Mouse (Mus musculus) MEL (cell line): Measurements from ENCODE around the gene Taf5. TPM values are rescaled to one million over a fixed set of nuclear protein-coding genes. Genes with fewer than 3 reads are reported as not detected.
A peak's percentile ranks its signal among the peaks of the same experiment; 100 is the strongest.

Source experiments
- DNase-seq: peaks from one replicate; pipeline ENCODE4 v3.0.0; 2011; ENCODE audit warnings: low read depth, low spot score
- H3K27ac ChIP-seq: 2 replicates; pipeline ENCODE4 v1.5.1; 2012; ENCODE audit warnings: low read depth, mild to moderate bottlenecking, control low read depth, low read length, moderate library complexity; ENCODE audit not compliant: control insufficient read depth
- H3K27me3 ChIP-seq, 2 experiments: fragments of 150-350 bp in 1 of 2; sonication (generic) in 1 of 2; 2 replicates each; pipeline ENCODE4 v1.6.1; 2012; ENCODE audit warnings: low read length in 2 of 2, mild to moderate bottlenecking in 2 of 2, improper control_type of control experiment in 1 of 2, moderate library complexity in 1 of 2; ENCODE audit not compliant: insufficient read depth in 2 of 2, control insufficient read depth in 1 of 2
- H3K36me3 ChIP-seq, 2 experiments: 2 replicates each; pipeline ENCODE4 v1.6.1; 2012 to 2014; ENCODE audit warnings: low read length in 2 of 2, improper control_type of control experiment in 1 of 2, inconsistent platforms in 1 of 2, mild to moderate bottlenecking in 1 of 2; ENCODE audit not compliant: insufficient read depth in 2 of 2, control insufficient read depth in 1 of 2
- H3K4me1 ChIP-seq, 2 experiments: fragments of 150-350 bp in 1 of 2; sonication (generic) in 1 of 2; 2 replicates each; pipeline ENCODE4 v1.6.1; 2012; ENCODE audit warnings: low read length in 2 of 2, improper control_type of control experiment in 1 of 2, mild to moderate bottlenecking in 1 of 2; ENCODE audit not compliant: insufficient read depth in 2 of 2, control insufficient read depth in 1 of 2
- H3K4me3 ChIP-seq, 2 experiments: fragments of 150-350 bp in 1 of 2; sonication (generic) in 1 of 2; 2 replicates each; pipeline ENCODE4 v1.5.1; 2012; ENCODE audit warnings: low read depth in 2 of 2, low read length in 2 of 2, mild to moderate bottlenecking in 2 of 2, moderate library complexity in 2 of 2, control low read depth in 1 of 2, improper control_type of control experiment in 1 of 2; ENCODE audit not compliant: control insufficient read depth in 1 of 2, insufficient read depth in 1 of 2
- H3K79me2 ChIP-seq: 2 replicates; pipeline ENCODE4 v1.6.1; 2012; ENCODE audit warnings: mild to moderate bottlenecking, low read length, moderate library complexity; ENCODE audit not compliant: control insufficient read depth, poor library complexity, insufficient read depth
- H3K9ac ChIP-seq: 2 replicates; pipeline ENCODE4 v1.6.1; 2012; ENCODE audit warnings: low read depth, mild to moderate bottlenecking, control low read depth, low read length, moderate library complexity; ENCODE audit not compliant: control insufficient read depth, poor library complexity, severe bottlenecking
- H3K9me3 ChIP-seq: fragments of 150-350 bp; sonication (generic); replicated peaks from 2 replicates; pipeline ENCODE4 v1.6.1; 2012; ENCODE audit warnings: mild to moderate bottlenecking, low read length, improper control_type of control experiment, moderate library complexity; ENCODE audit not compliant: insufficient read depth
- BHLHE40 ChIP-seq: IDR thresholded peaks from 2 replicates; pipeline ENCODE4 v1.6.1; 2012; ENCODE audit warnings: low read depth, mild to moderate bottlenecking, inconsistent platforms, low read length, improper control_type of control experiment, borderline replicate concordance
- CHD2 ChIP-seq: IDR thresholded peaks from 2 replicates; pipeline ENCODE4 v1.6.1; 2011; ENCODE audit warnings: low read length, improper control_type of control experiment
- CTCF ChIP-seq, 3 experiments: IDR thresholded peaks in 2 of 3; conservative IDR thresholded peaks in 1 of 3; 2 replicates each; pipeline ENCODE4 v1.5.1; 2011 to 2012; ENCODE audit warnings: low read length in 3 of 3, low read depth in 2 of 3, mild to moderate bottlenecking in 2 of 3, improper control_type of control experiment in 1 of 3, inconsistent platforms in 1 of 3, mixed read lengths in 1 of 3, moderate library complexity in 1 of 3; ENCODE audit not compliant: control insufficient read depth in 1 of 3, insufficient read depth in 1 of 3, poor library complexity in 1 of 3, severe bottlenecking in 1 of 3
- E2F4 ChIP-seq: IDR thresholded peaks from 2 replicates; pipeline ENCODE4 v1.6.1; 2011; ENCODE audit warnings: low read depth, low read length, improper control_type of control experiment, borderline replicate concordance
- EP300 ChIP-seq, 2 experiments: IDR thresholded peaks; 2 replicates each; pipeline ENCODE4 v1.6.1; 2011; ENCODE audit warnings: improper control_type of control experiment in 2 of 2, low read length in 2 of 2, low read depth in 1 of 2, mild to moderate bottlenecking in 1 of 2
- ETS1 ChIP-seq: IDR thresholded peaks from 2 replicates; pipeline ENCODE4 v1.6.1; 2012; ENCODE audit warnings: low read depth, mild to moderate bottlenecking, inconsistent platforms, low read length, improper control_type of control experiment, moderate library complexity
- GABPA ChIP-seq: IDR thresholded peaks from 2 replicates; pipeline ENCODE4 v1.6.1; 2012; ENCODE audit warnings: low read depth, mild to moderate bottlenecking, inconsistent platforms, low read length, improper control_type of control experiment, moderate library complexity
- MAFK ChIP-seq: IDR thresholded peaks from 2 replicates; pipeline ENCODE4 v1.6.1; 2011; ENCODE audit warnings: low read depth, mild to moderate bottlenecking, low read length, improper control_type of control experiment, borderline replicate concordance
- MAX ChIP-seq: IDR thresholded peaks from 2 replicates; pipeline ENCODE4 v1.6.1; 2011; ENCODE audit warnings: low read length, improper control_type of control experiment
- MAZ ChIP-seq: IDR thresholded peaks from 2 replicates; pipeline ENCODE4 v1.6.1; 2012; ENCODE audit warnings: low read depth, mild to moderate bottlenecking, inconsistent platforms, low read length, improper control_type of control experiment
- MEF2A ChIP-seq: IDR thresholded peaks from 2 replicates; pipeline ENCODE4 v1.6.1; 2014; ENCODE audit warnings: low read depth, mild to moderate bottlenecking, inconsistent platforms, low read length, improper control_type of control experiment; ENCODE audit not compliant: poor library complexity, insufficient replicate concordance, severe bottlenecking; ENCODE audit errors: extremely low read depth
- MYB ChIP-seq: IDR thresholded peaks from 2 replicates; pipeline ENCODE4 v1.6.1; 2011; ENCODE audit warnings: mild to moderate bottlenecking, low read depth, low read length, improper control_type of control experiment
- MYC ChIP-seq: IDR thresholded peaks from 2 replicates; pipeline ENCODE4 v1.6.1; 2011; ENCODE audit warnings: low read depth, mild to moderate bottlenecking, low read length, improper control_type of control experiment, moderate library complexity
- NRF1 ChIP-seq: IDR thresholded peaks from 2 replicates; pipeline ENCODE4 v1.6.1; 2014; ENCODE audit warnings: low read depth, mild to moderate bottlenecking, inconsistent platforms, low read length, improper control_type of control experiment, moderate library complexity; ENCODE audit not compliant: poor library complexity, insufficient read depth, severe bottlenecking
- POLR2AphosphoS5 ChIP-seq: IDR thresholded peaks from 2 replicates; pipeline ENCODE4 v1.6.1; 2012; ENCODE audit warnings: low read depth, borderline replicate concordance, mild to moderate bottlenecking, inconsistent platforms, low read length, moderate library complexity, mixed read lengths
- RAD21 ChIP-seq: IDR thresholded peaks from 2 replicates; pipeline ENCODE4 v1.6.1; 2011; ENCODE audit warnings: mild to moderate bottlenecking, low read depth, low read length, improper control_type of control experiment
- SIN3A ChIP-seq: IDR thresholded peaks from 2 replicates; pipeline ENCODE4 v1.6.1; 2012; ENCODE audit warnings: low read length, improper control_type of control experiment, inconsistent platforms
- TCF12 ChIP-seq: IDR thresholded peaks from 2 replicates; pipeline ENCODE4 v1.6.1; 2014; ENCODE audit warnings: low read depth, mild to moderate bottlenecking, inconsistent platforms, low read length, improper control_type of control experiment, moderate library complexity
- UBTF ChIP-seq: IDR thresholded peaks from 2 replicates; pipeline ENCODE4 v1.6.1; 2012; ENCODE audit warnings: low read depth, mild to moderate bottlenecking, inconsistent platforms, low read length, improper control_type of control experiment, moderate library complexity, borderline replicate concordance; ENCODE audit not compliant: insufficient read depth
- USF1 ChIP-seq: IDR thresholded peaks from 2 replicates; pipeline ENCODE4 v1.6.1; 2014; ENCODE audit warnings: low read depth, mild to moderate bottlenecking, inconsistent platforms, low read length, improper control_type of control experiment, moderate library complexity
- USF2 ChIP-seq, 2 experiments: IDR thresholded peaks; 2 replicates each; pipeline ENCODE4 v1.6.1; 2011 to 2012; ENCODE audit warnings: improper control_type of control experiment in 2 of 2, low read length in 2 of 2, borderline replicate concordance in 1 of 2, inconsistent platforms in 1 of 2, low read depth in 1 of 2, mild to moderate bottlenecking in 1 of 2; ENCODE audit not compliant: insufficient read depth in 1 of 2
- ZC3H11A ChIP-seq: IDR thresholded peaks from 2 replicates; pipeline ENCODE4 v1.6.1; 2012; ENCODE audit warnings: low read depth, mild to moderate bottlenecking, inconsistent platforms, low read length, improper control_type of control experiment
- ZNF384 ChIP-seq: IDR thresholded peaks from 2 replicates; pipeline ENCODE4 v1.6.1; 2012; ENCODE audit warnings: low read depth, mild to moderate bottlenecking, inconsistent platforms, low read length, improper control_type of control experiment
- polyA plus RNA-seq, 2 experiments: library from polyadenylated mRNA; stranded (reverse) in 1 of 2; unstranded in 1 of 2; fragments of >175 nt in 1 of 2; fragments of >200 nt in 1 of 2; gene quantifications; 2 replicates each; pipeline versions ENCODE4 v1.2.1 to v1.2.4; 2012; ENCODE audit warnings: low replicate concordance in 2 of 2, low read depth in 1 of 2; ENCODE audit not compliant: insufficient read length in 2 of 2, insufficient read depth in 1 of 2, missing spikeins in 1 of 2
- total RNA-seq: library from RNA; depleted of rRNA; stranded (reverse); fragments of 300-350 nt; gene quantifications from 2 replicates; pipeline ENCODE4 v1.2.3, GENCODE M21; 2012

Gene Taf5
- total and polyA plus RNA-seq, 3 experiments: 22.8 to 74.3 (median 25.1) TPM

DNA sequence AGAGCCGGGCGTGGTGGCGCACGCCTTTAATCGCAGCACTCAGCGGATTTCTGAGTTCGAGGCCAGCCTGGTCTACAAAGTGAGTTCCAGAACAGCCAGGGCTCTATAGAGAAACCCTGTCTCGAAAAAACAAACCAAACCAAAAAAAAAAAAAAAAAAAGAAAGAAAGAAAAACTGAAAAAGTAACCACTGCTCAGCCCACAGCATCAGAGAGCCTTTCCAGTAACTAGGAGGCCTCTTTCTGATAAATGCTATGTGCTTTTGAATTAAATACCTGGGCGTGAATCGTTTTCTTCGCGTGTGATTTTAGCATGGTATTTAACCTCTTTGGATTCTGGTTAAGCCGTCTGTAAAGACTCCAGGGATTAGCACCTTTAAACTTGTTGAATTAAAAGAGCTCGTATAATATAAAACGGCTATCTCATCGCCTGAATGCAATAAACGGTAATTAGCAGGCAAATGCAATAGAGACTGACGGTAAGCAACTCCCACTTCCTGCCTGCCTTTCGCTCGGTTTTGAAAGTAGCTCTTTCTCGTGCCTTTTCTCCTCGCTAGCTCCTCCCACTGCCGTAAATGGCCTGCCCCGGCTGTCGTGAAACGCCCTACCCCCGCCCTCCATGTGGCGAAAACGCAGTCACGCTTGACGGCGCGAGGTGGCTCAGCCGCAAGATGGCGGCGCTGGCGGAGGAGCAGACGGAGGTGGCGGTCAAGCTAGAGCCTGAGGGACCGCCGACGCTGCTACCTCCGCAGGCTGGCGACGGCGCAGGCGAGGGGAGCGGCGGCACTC lies at the start of gene Taf5 (continued):
- TF ChIP-seq GABPA: peak; percentile 70; the same call in 1 of the 2 replicates
- no peak for TF ChIP-seq RAD21
- peak; percentile 60; the same call in 1 of the 2 replicates for TF ChIP-seq MEF2A
- peak in 1 of 2 experiments; percentile 73; a peak in 2 of 4 replicates for TF ChIP-seq EP300 (IDR thresholded peaks at IDR 0.05; ENCODE audit: low read depth in 1 of 2, low read length in 2 of 2)

- Histone ChIP-seq H3K9me3 (no peaks in the 10 kb centered on the region), H3K4me1 (no peaks in the 10 kb centered on the region), H3K9ac (no peak overlapping the region), H3K27ac (no peak overlapping the region), H3K4me3 (no peak overlapping the region), H3K36me3 (no peaks in the 10 kb centered on the region), H3K27me3 (peaks cover 0 to 7% of the 10 kb centered on the region in 2 experiments; a peak in 2 of 4 replicates), H3K79me2 (no peaks in the 10 kb centered on the region)
- TF ChIP-seq E2F4 (no peak), RAD21 (no peak), UBTF (no peak), USF1 (no peak), ETS1 (no peak), ZNF384 (no peak), MYB (no peak), SIN3A (no peak)
- DNase-seq: no peak
Observed at GRCm38 (mm10) chr19:47017831-47018230, 49.7 kb upstream of the Taf5 start.

DNA sequence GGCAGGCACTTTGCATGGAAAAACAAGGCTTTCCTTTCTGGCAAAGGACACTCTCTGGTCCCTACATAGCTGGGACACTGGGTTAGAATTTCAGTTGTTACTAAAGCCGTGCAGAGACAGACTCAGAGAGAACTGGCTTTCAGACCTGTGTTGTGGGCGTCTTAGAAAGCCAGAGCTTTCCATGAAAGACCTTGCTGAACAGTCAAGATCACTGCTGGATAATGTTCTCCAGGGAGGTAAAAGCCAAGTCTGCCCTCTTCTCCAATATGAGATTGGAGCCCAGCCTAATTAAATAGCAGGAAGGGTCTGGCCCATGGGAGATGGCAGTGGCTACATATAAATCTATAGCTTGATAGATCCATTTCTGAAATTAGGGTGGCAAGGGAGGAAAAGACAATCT lies 49.2 kb upstream of the Taf5 start:
- no peaks in the 10 kb centered on the region for H3K79me2 ChIP-seq
- no peak overlapping the region for H3K4me3 ChIP-seq
- DNase-seq: no peak
- H3K4me1 ChIP-seq: no peaks in the 10 kb centered on the region
- H3K27ac ChIP-seq: no peak overlapping the region
- TF ChIP-seq MAZ: no peak
- no peak for TF ChIP-seq CHD2
- TF ChIP-seq ZC3H11A: no peak
- TF ChIP-seq MYC: no peak
- no peak for TF ChIP-seq USF1
- no peak for TF ChIP-seq TCF12
- no peak for TF ChIP-seq POLR2AphosphoS5
- no peak for TF ChIP-seq MEF2A
- no peak for TF ChIP-seq USF2 (IDR thresholded peaks at IDR 0.05; ENCODE audit: borderline replicate concordance in 1 of 2, insufficient read depth in 1 of 2, low read depth in 1 of 2, low read length in 2 of 2)
- TF ChIP-seq NRF1: no peak
- TF ChIP-seq MAX: no peak
- TF ChIP-seq MAFK: no peak
- TF ChIP-seq CTCF (IDR thresholded peaks at IDR 0.05 in 2 of 3, conservative IDR thresholded peaks at IDR 0.05 in 1 of 3; ENCODE audit: control insufficient read depth in 1 of 3, insufficient read depth in 1 of 3, low read depth in 2 of 3, low read length in 3 of 3, poor library complexity in 1 of 3, severe bottlenecking in 1 of 3): no peak
- no peak for TF ChIP-seq ETS1
- TF ChIP-seq BHLHE40: no peak
- no peak for TF ChIP-seq RAD21
- no peaks in the 10 kb centered on the region for H3K36me3 ChIP-seq
- H3K27me3 ChIP-seq: peaks cover 0 to 7% of the 10 kb centered on the region in 2 experiments; a peak in 2 of 4 replicates
- H3K9ac ChIP-seq: no peak overlapping the region
- H3K9me3 ChIP-seq: no peaks in the 10 kb centered on the region
